Mouse (Mus musculus) erythroblast, embryonic 14.5 days (primary cell): ENCODE measurements around the gene Adamts16.

ENCODE experiments used
- GATA1 ChIP-seq: IDR thresholded peaks from 2 replicates; pipeline ENCODE4 v1.6.1; 2012; ENCODE audit warnings: low read length, inconsistent platforms, mixed read lengths
- TAL1 ChIP-seq: IDR thresholded peaks from 3 replicates; pipeline ENCODE4 v1.6.1; 2012; ENCODE audit warnings: low read length, inconsistent platforms, mixed read lengths

GRCm38 (mm10) chr13:70866971-70867625 lies 25.5 kb upstream of the Adamts16 start:
- TF ChIP-seq GATA1 (no peak), TAL1 (no peak)
